Mouse (Mus musculus) MEL (cell line): Measurements from ENCODE around the gene Gtf2h1. TPM values are rescaled to one million over a fixed set of nuclear protein-coding genes. Genes with fewer than 3 reads are reported as not detected.

Source experiments
- DNase-seq: peaks from one replicate; pipeline ENCODE4 v3.0.0; 2011; ENCODE audit warnings: low read depth, low spot score
- H3K27ac ChIP-seq: 2 replicates; pipeline ENCODE4 v1.5.1; 2012; ENCODE audit warnings: low read depth, mild to moderate bottlenecking, control low read depth, low read length, moderate library complexity; ENCODE audit not compliant: control insufficient read depth
- H3K27me3 ChIP-seq, 2 experiments: fragments of 150-350 bp in 1 of 2; sonication (generic) in 1 of 2; 2 replicates each; pipeline ENCODE4 v1.6.1; 2012; ENCODE audit warnings: low read length in 2 of 2, mild to moderate bottlenecking in 2 of 2, improper control_type of control experiment in 1 of 2, moderate library complexity in 1 of 2; ENCODE audit not compliant: insufficient read depth in 2 of 2, control insufficient read depth in 1 of 2
- H3K36me3 ChIP-seq, 2 experiments: 2 replicates each; pipeline ENCODE4 v1.6.1; 2012 to 2014; ENCODE audit warnings: low read length in 2 of 2, improper control_type of control experiment in 1 of 2, inconsistent platforms in 1 of 2, mild to moderate bottlenecking in 1 of 2; ENCODE audit not compliant: insufficient read depth in 2 of 2, control insufficient read depth in 1 of 2
- H3K4me1 ChIP-seq, 2 experiments: fragments of 150-350 bp in 1 of 2; sonication (generic) in 1 of 2; 2 replicates each; pipeline ENCODE4 v1.6.1; 2012; ENCODE audit warnings: low read length in 2 of 2, improper control_type of control experiment in 1 of 2, mild to moderate bottlenecking in 1 of 2; ENCODE audit not compliant: insufficient read depth in 2 of 2, control insufficient read depth in 1 of 2
- H3K4me3 ChIP-seq, 2 experiments: fragments of 150-350 bp in 1 of 2; sonication (generic) in 1 of 2; 2 replicates each; pipeline ENCODE4 v1.5.1; 2012; ENCODE audit warnings: low read depth in 2 of 2, low read length in 2 of 2, mild to moderate bottlenecking in 2 of 2, moderate library complexity in 2 of 2, control low read depth in 1 of 2, improper control_type of control experiment in 1 of 2; ENCODE audit not compliant: control insufficient read depth in 1 of 2, insufficient read depth in 1 of 2
- H3K79me2 ChIP-seq: 2 replicates; pipeline ENCODE4 v1.6.1; 2012; ENCODE audit warnings: mild to moderate bottlenecking, low read length, moderate library complexity; ENCODE audit not compliant: control insufficient read depth, poor library complexity, insufficient read depth
- H3K9ac ChIP-seq: 2 replicates; pipeline ENCODE4 v1.6.1; 2012; ENCODE audit warnings: low read depth, mild to moderate bottlenecking, control low read depth, low read length, moderate library complexity; ENCODE audit not compliant: control insufficient read depth, poor library complexity, severe bottlenecking
- H3K9me3 ChIP-seq: fragments of 150-350 bp; sonication (generic); replicated peaks from 2 replicates; pipeline ENCODE4 v1.6.1; 2012; ENCODE audit warnings: mild to moderate bottlenecking, low read length, improper control_type of control experiment, moderate library complexity; ENCODE audit not compliant: insufficient read depth
- CHD1 ChIP-seq: IDR thresholded peaks from 2 replicates; pipeline ENCODE4 v1.6.1; 2012; ENCODE audit warnings: low read depth, mild to moderate bottlenecking, inconsistent platforms, low read length, improper control_type of control experiment
- CHD2 ChIP-seq: IDR thresholded peaks from 2 replicates; pipeline ENCODE4 v1.6.1; 2011; ENCODE audit warnings: low read length, improper control_type of control experiment
- CTCF ChIP-seq, 3 experiments: IDR thresholded peaks in 2 of 3; conservative IDR thresholded peaks in 1 of 3; 2 replicates each; pipeline ENCODE4 v1.5.1; 2011 to 2012; ENCODE audit warnings: low read length in 3 of 3, low read depth in 2 of 3, mild to moderate bottlenecking in 2 of 3, improper control_type of control experiment in 1 of 3, inconsistent platforms in 1 of 3, mixed read lengths in 1 of 3, moderate library complexity in 1 of 3; ENCODE audit not compliant: control insufficient read depth in 1 of 3, insufficient read depth in 1 of 3, poor library complexity in 1 of 3, severe bottlenecking in 1 of 3
- E2F4 ChIP-seq: IDR thresholded peaks from 2 replicates; pipeline ENCODE4 v1.6.1; 2011; ENCODE audit warnings: low read depth, low read length, improper control_type of control experiment, borderline replicate concordance
- ELF1 ChIP-seq: IDR thresholded peaks from 2 replicates; pipeline ENCODE4 v1.6.1; 2014; ENCODE audit warnings: low read depth, mild to moderate bottlenecking, inconsistent platforms, low read length, improper control_type of control experiment, moderate library complexity
- EP300 ChIP-seq, 2 experiments: IDR thresholded peaks; 2 replicates each; pipeline ENCODE4 v1.6.1; 2011; ENCODE audit warnings: improper control_type of control experiment in 2 of 2, low read length in 2 of 2, low read depth in 1 of 2, mild to moderate bottlenecking in 1 of 2
- ETS1 ChIP-seq: IDR thresholded peaks from 2 replicates; pipeline ENCODE4 v1.6.1; 2012; ENCODE audit warnings: low read depth, mild to moderate bottlenecking, inconsistent platforms, low read length, improper control_type of control experiment, moderate library complexity
- JUND ChIP-seq: IDR thresholded peaks from 2 replicates; pipeline ENCODE4 v1.6.1; 2011; ENCODE audit warnings: low read depth, mild to moderate bottlenecking, improper control_type of control experiment, low read length
- KAT2A ChIP-seq: conservative IDR thresholded peaks from 2 replicates; pipeline ENCODE4 v1.6.1; 2012; ENCODE audit warnings: low read depth, low read length, improper control_type of control experiment, inconsistent platforms
- MAFK ChIP-seq: IDR thresholded peaks from 2 replicates; pipeline ENCODE4 v1.6.1; 2011; ENCODE audit warnings: low read depth, mild to moderate bottlenecking, low read length, improper control_type of control experiment, borderline replicate concordance
- MEF2A ChIP-seq: IDR thresholded peaks from 2 replicates; pipeline ENCODE4 v1.6.1; 2014; ENCODE audit warnings: low read depth, mild to moderate bottlenecking, inconsistent platforms, low read length, improper control_type of control experiment; ENCODE audit not compliant: poor library complexity, insufficient replicate concordance, severe bottlenecking; ENCODE audit errors: extremely low read depth
- MYC ChIP-seq: IDR thresholded peaks from 2 replicates; pipeline ENCODE4 v1.6.1; 2011; ENCODE audit warnings: low read depth, mild to moderate bottlenecking, low read length, improper control_type of control experiment, moderate library complexity
- NELFE ChIP-seq: IDR thresholded peaks from 2 replicates; pipeline ENCODE4 v1.6.1; 2011; ENCODE audit warnings: low read depth, low read length, improper control_type of control experiment
- NRF1 ChIP-seq: IDR thresholded peaks from 2 replicates; pipeline ENCODE4 v1.6.1; 2014; ENCODE audit warnings: low read depth, mild to moderate bottlenecking, inconsistent platforms, low read length, improper control_type of control experiment, moderate library complexity; ENCODE audit not compliant: poor library complexity, insufficient read depth, severe bottlenecking
- POLR2AphosphoS2 ChIP-seq: IDR thresholded peaks from 2 replicates; pipeline ENCODE4 v1.6.1; 2011; ENCODE audit warnings: low read length, improper control_type of control experiment
- POLR2AphosphoS5 ChIP-seq: IDR thresholded peaks from 2 replicates; pipeline ENCODE4 v1.6.1; 2012; ENCODE audit warnings: low read depth, borderline replicate concordance, mild to moderate bottlenecking, inconsistent platforms, low read length, moderate library complexity, mixed read lengths
- RCOR1 ChIP-seq: IDR thresholded peaks from 2 replicates; pipeline ENCODE4 v1.6.1; 2012; ENCODE audit warnings: low read depth, mild to moderate bottlenecking, inconsistent platforms, low read length, improper control_type of control experiment
- SIN3A ChIP-seq: IDR thresholded peaks from 2 replicates; pipeline ENCODE4 v1.6.1; 2012; ENCODE audit warnings: low read length, improper control_type of control experiment, inconsistent platforms
- TBP ChIP-seq: IDR thresholded peaks from 2 replicates; pipeline ENCODE4 v1.8.0; 2011; ENCODE audit warnings: low read depth, low read length, improper control_type of control experiment
- UBTF ChIP-seq: IDR thresholded peaks from 2 replicates; pipeline ENCODE4 v1.6.1; 2012; ENCODE audit warnings: low read depth, mild to moderate bottlenecking, inconsistent platforms, low read length, improper control_type of control experiment, moderate library complexity, borderline replicate concordance; ENCODE audit not compliant: insufficient read depth
- ZC3H11A ChIP-seq: IDR thresholded peaks from 2 replicates; pipeline ENCODE4 v1.6.1; 2012; ENCODE audit warnings: low read depth, mild to moderate bottlenecking, inconsistent platforms, low read length, improper control_type of control experiment
- ZKSCAN1 ChIP-seq: IDR thresholded peaks from 2 replicates; pipeline ENCODE4 v1.6.1; 2012; ENCODE audit warnings: low read depth, mild to moderate bottlenecking, inconsistent platforms, low read length, improper control_type of control experiment, moderate library complexity
- ZNF384 ChIP-seq: IDR thresholded peaks from 2 replicates; pipeline ENCODE4 v1.6.1; 2012; ENCODE audit warnings: low read depth, mild to moderate bottlenecking, inconsistent platforms, low read length, improper control_type of control experiment
- polyA plus RNA-seq, 2 experiments: library from polyadenylated mRNA; stranded (reverse) in 1 of 2; unstranded in 1 of 2; fragments of >175 nt in 1 of 2; fragments of >200 nt in 1 of 2; gene quantifications; 2 replicates each; pipeline versions ENCODE4 v1.2.1 to v1.2.4; 2012; ENCODE audit warnings: low replicate concordance in 2 of 2, low read depth in 1 of 2; ENCODE audit not compliant: insufficient read length in 2 of 2, insufficient read depth in 1 of 2, missing spikeins in 1 of 2
- total RNA-seq: library from RNA; depleted of rRNA; stranded (reverse); fragments of 300-350 nt; gene quantifications from 2 replicates; pipeline ENCODE4 v1.2.3, GENCODE M21; 2012

Gene Gtf2h1
- total and polyA plus RNA-seq, 3 experiments: 105 to 142 TPM; not detected in 1

DNA sequence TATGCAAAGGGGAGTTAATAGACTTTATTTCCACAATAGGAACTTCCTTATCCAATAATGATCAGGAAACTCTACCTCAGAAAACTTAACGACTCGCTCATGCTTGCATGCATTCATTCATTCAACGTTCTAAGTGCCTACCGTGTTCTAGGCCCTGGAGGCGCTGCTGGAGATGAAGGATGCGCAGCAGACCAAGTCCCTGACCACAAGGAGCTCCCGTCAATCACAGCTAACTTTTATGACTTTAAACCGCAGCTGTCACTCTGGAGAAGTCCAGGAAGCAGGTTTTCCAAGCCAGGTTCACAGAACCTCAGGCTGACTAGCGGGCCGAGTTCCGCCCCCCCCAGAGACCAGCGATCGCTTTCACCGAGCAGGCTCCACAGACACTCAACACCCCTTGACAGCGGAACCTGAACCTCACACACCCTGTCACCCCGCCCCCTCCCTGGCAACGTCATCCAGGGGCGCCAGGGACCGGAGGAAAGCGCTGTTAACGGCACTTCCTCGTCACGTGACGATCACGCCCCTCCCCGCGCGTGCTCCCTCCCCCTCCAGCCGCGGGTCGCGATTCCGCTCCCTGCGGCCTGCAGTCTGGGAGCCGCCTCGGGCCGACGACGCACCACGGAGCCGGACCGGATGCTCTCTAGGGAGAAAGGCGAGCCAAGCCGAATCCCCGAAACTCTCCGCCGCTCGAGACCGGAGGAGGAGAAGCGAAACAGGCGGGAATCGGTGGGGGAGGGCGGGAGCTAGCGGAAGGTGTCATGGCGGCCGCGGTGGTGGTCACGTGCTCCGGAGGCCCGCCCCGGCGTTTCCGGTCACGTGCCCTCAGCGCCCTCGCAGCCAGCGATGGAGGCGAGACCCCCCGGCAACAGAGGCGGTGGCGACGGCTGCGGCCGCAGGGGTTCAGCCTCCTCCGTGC lies at the start of gene Gtf2h1, which contains the start of gene Hps5 (continued):
- TF ChIP-seq POLR2AphosphoS2 (peak; percentile 76), MAFK (no peak), CTCF (IDR thresholded peaks at IDR 0.05 in 2 of 3, conservative IDR thresholded peaks at IDR 0.05 in 1 of 3; ENCODE audit: control insufficient read depth in 1 of 3, insufficient read depth in 1 of 3, low read depth in 2 of 3, low read length in 3 of 3, poor library complexity in 1 of 3, severe bottlenecking in 1 of 3) (no peak), EP300 (IDR thresholded peaks at IDR 0.05; ENCODE audit: low read depth in 1 of 2, low read length in 2 of 2) (peak in 1 of 2 experiments; percentile 54; a peak in 2 of 4 replicates), TBP (no peak; the same call in 1 of the 2 replicates)
- TF ChIP-seq, all 39 proteins: peak for 22

DNA sequence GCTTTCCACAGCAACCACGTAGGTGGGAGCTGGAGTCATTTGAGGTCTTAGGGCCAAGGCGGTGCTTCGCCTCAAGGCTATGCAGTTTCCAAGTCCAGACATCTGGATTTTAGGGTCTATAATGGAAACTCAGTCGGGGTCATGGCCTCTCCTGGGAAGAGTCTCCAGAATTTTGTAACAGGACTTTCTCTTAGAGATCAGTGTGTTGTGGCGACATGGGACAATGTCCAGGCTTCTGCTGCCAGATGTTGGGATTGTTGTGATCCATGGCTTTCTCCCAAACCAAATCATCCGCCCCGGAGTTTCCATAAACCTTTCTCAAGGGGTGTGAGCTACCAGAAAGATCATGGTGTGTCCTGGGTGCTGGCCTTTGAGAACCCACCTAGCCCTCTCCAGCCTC lies 49.5 kb upstream of the Gtf2h1 start:
- Histone ChIP-seq H3K27ac (no peak overlapping the region), H3K9ac (no peak overlapping the region), H3K9me3 (no peaks in the 10 kb centered on the region), H3K27me3 (peaks cover 15 to 19% of the 10 kb centered on the region in 2 experiments), H3K4me3 (no peak overlapping the region), H3K36me3 (no peaks in the 10 kb centered on the region), H3K4me1 (no peaks in the 10 kb centered on the region), H3K79me2 (no peaks in the 10 kb centered on the region)
- DNase-seq: no peak
- TF ChIP-seq ZC3H11A: no peak
- TF ChIP-seq KAT2A: no peak
- TF ChIP-seq EP300 (IDR thresholded peaks at IDR 0.05; ENCODE audit: low read depth in 1 of 2, low read length in 2 of 2): no peak
- no peak for TF ChIP-seq SIN3A
- TF ChIP-seq TBP: no peak
- no peak for TF ChIP-seq MEF2A
- TF ChIP-seq E2F4: no peak
- no peak for TF ChIP-seq ZNF384
- TF ChIP-seq RCOR1: no peak
- TF ChIP-seq ZKSCAN1: no peak
- no peak for TF ChIP-seq JUND
- TF ChIP-seq ELF1: no peak
- TF ChIP-seq POLR2AphosphoS2: no peak
- TF ChIP-seq NELFE: no peak

GRCm38 (mm10) chr7:46748459-46748858 lies 47.4 kb upstream of the Gtf2h1 start:
- Histone ChIP-seq H3K79me2 (no peaks in the 10 kb centered on the region), H3K4me1 (no peaks in the 10 kb centered on the region), H3K9ac (no peak overlapping the region), H3K9me3 (no peaks in the 10 kb centered on the region), H3K27me3 (peaks cover 15 to 17% of the 10 kb centered on the region in 2 experiments), H3K4me3 (no peak overlapping the region), H3K36me3 (no peaks in the 10 kb centered on the region), H3K27ac (no peak overlapping the region)
- no peak for DNase-seq
- no peak for TF ChIP-seq UBTF
- no peak for TF ChIP-seq ZC3H11A
- no peak for TF ChIP-seq KAT2A
- TF ChIP-seq ZNF384: no peak
- no peak for TF ChIP-seq CHD2
- no peak for TF ChIP-seq NRF1
- TF ChIP-seq MYC: no peak
- TF ChIP-seq CHD1: no peak
- no peak for TF ChIP-seq EP300 (IDR thresholded peaks at IDR 0.05; ENCODE audit: low read depth in 1 of 2, low read length in 2 of 2)
- no peak for TF ChIP-seq ETS1
- no peak for TF ChIP-seq ELF1
- TF ChIP-seq POLR2AphosphoS5: no peak
- no peak for TF ChIP-seq JUND
